Mouse (Mus musculus) frontal cortex, postnatal 36 days (tissue): ENCODE data around the gene Mtg2.

Source experiments
- DNase-seq, 2 experiments: peaks; one replicate each; pipeline ENCODE4 v3.0.0; 2022; ENCODE audit warnings: low spot score in 2 of 2

Mtg2 gene

DNA sequence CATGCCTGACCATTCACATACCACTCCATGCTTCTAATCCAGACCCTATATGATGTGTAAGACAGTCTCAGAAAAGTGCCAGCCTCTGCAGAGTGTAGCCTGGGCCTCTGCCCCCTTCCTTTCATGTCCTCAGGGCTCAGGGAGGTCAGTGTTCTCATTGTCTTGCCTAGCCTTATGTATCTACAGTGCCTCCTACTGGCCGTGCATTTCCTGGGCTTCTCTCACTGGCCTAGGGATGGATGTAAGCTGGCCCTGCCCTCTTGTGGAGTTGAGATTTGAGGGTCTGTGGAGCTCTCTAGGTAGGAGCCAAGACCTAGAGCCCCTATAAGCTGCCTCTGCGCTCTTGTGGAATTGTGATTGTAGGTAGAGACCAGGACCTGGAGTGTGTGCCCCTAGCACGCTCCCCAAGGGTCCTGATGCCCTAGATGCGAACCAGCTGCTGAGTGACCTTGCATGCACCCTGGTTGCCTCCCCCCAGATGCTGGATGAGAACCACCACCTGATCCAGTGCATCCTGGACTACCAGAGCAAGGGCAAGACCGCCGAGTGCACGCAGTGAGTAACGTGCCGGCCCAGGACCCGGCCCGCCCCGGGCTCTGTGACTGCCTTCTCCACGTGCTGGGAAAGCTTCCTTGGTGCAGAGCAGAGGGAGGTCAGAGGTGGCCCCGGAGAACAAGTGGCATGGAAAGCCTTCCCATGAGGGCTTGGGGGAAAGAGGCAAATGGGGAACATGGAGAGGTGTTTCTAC, 18.2 kb upstream of the Mtg2 start:
- no peak for DNase-seq

DNA sequence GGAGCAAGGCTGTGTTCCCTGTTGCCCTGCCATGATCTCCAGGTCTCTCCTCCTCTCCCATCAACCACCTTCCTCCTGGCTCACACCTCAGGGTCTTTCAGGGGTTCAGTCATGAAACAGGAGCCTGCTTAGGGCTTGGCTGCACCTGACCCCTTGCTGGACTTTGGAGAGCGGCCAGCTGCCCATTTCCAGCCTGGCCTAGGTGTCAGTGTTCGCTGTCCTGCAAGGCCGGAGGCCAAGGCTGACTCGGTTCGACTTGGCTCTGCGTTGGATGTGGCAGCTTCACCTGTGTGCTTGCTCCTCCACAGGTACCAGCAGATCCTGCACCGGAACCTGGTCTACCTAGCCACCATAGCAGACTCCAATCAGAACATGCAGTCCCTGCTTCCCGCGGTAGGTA, 17.4 kb upstream of the Mtg2 start:
- DNase-seq = no peak

DNA sequence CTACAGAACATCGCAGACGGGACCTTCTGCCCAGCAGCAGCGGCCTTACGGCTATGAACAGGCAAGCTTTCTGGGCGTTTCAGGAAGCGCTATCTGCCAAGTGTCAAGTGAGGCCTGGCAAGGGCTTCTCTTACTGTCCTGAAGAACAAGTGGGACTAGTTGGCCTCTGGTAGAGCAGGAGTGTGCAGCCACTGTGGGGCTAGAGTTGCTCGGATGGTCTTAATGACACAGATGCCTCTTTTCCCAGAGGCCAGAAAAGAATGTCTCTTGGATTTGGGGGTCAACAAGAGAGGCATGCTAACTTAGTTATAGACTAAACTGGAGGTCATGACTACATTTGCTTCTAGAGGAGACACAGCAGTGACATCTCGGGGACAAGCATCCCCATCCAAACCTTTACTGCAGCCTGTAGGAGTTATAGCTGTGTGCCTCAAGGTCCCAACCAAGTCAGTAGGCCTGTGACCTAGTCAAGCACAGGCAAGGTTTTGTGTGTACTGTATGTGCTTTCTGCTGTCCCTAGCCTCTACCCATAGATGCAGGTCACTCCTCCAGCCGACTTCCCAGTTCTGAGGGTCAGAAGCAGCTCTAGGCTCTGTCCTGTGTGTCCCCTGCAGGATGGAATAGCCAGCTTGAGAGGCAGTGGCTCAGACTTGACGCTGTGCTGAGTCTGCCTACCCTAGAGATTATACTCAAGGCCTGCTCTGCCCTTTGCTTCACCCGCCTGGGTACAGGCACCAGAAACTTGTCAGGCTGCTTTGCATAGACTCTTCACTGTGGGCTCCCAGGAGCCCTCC, 6.9 kb upstream of the Mtg2 start:
- no peak for DNase-seq

DNA sequence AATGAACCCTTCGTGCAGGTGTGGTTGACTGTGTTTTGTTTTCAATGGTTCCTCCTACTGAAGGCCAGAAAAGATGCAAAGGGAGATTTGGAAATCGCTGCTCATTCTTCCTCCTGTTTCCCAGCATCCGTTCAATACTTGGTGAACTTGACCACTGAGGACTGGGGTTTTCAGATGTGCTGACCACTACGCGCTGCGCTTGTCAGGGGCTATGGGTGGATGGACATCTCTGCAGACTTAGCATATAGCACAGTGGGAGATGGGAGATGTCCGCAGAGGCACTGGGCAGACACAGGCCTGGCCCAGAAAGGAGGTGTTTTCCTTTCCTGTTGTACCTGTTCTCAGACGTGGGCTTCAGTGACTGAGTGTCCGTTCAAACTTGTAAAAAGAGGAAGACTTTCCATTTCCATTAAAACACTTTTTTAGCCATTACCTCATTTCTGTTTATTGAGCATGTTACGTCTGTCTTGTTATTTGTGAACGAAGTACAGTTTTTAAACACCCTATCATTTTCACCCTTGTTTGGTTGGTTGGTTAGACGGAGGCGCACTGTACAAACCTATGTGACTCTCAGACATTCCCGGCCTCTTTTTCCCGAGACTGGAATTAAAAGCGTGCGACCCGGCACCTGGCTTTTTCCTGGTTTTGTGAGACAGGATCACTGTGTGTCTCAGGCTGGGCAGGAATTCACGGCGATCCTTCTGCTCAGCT, 463 bp upstream of the Mtg2 start:
- no peak for DNase-seq

DNA sequence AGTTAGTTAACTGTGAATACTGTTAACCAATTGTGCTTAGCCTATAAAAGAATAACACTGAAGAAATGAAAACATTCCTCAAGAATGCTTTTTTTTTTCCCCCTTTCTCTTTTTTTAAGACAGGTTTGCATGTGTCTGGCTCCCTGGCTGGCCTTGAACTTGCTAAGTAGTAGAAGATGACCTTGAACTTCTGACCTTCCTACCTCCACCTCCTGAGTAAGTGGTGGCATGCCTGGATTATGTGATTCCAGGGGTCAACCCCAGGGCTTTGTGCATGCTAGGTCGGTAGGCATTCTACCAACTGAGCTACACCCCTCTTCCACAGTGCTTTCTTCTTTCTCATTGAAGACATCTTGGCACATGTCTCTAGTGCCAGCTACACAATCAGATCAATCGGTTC, 1.3 kb downstream of the Mtg2 start:
- no peak for DNase-seq

DNA sequence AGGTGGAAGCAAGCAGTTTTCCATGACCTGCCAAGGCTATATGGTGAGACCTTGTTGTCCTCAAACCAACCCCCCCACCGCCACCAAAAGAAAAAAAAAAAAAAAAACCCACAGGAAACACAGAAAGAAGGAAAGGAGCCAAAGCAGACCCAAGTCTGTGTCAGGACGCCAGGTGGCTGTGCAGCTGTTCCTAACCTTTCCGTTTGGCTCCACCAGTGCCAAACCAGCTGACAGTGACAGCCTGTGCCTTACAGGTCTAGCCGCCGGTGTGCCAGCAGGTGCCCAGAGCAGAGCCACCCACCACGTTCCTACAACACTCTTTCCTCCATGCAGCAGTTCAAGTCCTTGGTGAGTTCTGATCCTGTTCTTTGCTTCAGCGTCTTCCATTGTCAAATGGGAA, 2.5 kb downstream of the Mtg2 start:
- DNase-seq = no peak

DNA sequence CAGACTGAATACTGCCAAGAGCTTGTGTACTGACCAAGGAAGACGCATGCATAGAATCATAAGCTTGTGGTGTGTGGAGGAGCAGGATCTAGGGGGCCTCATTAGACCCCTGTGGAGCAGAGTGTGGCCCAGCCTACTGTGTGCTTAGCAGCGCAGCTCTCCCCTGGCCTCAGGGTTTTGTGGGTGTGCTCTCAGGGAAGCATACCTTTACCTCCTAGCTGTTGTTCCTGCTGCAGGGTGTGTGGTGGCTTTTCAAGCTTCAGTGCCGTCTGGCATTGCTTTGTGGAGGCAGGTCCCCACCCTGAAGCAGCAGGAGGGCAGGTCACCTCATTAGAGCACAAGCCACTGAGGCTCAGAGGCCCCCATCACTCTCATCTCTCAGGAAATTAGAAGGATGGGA, 7.2 kb downstream of the Mtg2 start:
- DNase-seq = no peak

DNA sequence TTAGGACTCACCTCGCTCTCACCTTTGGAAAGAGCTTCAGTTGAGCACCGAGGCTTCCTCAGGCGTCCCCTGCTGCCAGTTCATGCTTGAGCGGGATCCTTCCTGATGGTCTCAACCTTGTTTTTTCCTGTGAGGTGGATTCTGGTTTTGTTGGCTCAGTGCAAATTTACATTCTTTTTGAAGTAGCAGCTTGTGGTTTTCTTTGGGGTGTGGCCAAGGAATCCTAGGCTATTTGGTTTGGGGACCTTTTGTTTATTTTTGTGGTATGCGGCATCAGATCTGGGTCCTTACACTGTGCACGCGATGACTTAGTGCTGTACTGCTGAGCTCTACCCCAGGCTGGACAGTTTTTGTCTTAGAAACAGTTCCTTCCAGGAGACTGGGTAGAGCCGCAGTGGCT, 10.3 kb downstream of the Mtg2 start:
- no peak for DNase-seq

DNA sequence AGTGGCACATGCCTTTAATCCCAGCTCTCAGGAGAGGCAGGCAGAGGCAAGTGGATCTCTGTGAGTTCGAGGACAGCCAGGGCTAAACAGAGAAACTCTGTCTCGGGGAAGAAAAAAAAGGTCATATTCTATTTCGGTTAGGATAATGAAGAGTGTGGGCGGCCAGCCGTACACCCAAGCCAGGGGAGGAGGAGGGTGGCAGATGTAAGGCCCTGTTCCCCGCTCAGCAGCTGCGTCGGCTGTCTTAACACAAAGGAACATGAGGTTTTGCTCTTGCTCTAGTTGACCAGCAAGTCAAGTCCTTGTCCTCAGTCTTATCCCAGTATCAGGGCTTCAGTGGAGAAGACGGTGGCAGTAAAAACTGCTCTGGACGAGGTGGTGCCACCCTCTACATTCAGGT, 12.7 kb downstream of the Mtg2 start:
- no peak for DNase-seq

DNA sequence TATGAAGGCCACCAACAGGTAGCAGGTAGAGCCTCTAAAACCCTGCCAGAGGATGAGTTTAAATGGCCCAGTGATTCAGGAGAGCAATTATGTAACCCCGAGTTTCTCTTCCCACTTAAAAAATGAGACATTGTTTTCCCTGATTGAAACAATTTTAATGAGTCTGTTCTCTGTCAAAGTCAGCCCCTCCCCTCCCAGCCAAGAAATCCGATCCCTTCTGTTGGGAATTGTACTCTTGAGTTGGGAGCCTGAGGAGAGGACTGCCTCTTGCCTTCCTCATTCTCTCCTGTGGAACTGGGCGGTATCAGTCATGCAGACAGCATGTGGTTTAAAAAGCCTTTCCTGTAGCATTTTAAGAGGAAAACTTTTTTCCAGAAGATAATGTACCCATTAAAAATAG, 14.2 kb downstream of the Mtg2 start:
- DNase-seq = no peak

DNA sequence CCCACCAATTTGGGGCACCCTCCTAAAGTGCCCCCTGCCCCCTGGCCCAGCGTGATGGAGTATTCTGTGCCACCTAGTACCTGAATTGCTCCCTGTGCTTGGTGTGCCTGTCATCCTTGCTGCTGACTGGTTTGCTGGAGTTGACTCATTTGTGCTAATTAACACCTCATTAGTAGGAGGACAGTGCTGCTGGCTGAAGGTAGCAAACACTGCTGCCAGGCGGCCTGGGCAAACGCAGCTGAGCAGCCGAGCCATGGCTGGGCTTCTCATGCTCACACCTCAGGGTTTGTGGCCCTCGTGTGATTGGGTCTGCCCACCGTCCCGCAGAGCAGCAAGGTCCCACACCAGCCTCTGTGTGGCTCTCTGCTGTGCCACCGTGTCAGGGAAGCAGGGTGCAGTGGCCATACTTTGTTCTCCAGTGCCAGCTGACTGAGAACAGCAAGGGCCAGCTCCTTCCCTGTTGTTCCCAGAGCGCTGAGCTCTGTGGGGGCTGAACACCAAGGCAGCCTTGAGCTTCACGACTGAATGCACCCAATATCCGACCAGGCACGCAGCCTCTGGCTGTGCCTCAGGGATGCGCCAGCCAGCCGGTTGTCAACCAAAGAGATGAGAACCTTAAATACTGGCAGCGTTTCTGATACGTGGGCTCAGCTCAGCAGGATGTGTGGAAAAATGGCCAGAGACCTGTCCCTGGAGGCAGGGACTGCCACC, 15.7 kb downstream of the Mtg2 start:
- DNase-seq = no peak

DNA sequence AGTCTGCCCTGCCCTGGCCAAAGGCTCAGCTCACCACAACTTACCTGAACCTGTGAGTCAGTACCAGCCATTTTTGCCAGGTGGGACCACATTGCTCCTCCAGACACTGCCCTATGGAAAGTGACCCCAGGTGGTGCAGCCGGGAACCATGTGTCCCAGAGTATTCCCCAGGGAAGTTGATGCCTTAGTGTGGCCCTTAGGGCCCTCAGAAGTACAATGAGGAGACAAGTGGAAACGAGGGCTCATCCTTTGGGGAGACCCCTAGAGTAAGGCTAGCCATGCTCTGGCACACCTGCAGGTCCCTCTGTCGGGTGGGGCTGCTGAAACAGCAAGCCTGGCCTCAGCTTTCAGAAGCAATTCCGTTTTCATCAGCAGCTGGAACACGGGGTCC, 16.2 kb downstream of the Mtg2 start:
- no peak for DNase-seq

DNA sequence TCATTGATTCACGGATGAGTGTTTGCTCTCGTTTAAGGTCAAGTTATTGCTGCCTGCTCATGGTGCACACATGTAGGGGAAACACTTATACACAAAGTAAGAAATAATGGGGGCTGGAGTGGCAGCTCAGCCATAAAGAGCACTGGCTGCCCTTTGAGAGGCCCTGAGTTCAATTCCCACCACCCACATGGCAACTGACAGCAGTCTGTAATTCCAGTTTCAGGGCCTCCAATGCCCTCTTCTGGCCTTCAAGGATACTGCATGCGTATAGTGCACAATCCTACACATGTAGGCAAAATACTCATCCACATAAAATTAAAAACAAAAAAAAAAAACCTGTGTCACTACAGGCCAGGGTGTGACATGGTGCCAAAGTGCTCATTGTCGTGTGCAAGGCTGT, 17.1 kb downstream of the Mtg2 start:
- no peak for DNase-seq

DNA sequence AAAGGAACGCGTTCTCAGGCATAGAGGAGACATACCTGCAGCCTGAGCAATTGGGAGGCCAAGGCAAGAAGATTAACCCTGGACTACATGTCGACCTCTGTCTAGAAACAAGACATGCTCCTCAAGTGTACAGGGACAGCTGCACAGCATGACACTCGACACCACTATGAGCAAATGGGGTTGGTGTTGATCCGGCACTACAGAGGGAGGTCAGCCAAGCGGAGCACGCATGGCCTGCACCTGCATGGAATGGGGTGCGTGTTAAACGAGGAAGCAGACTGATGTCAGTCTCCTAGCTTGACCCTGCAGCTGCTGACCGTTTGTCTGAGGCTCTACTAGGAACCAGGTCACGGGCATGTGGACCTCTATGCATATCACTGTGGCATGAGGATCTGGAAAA, 19.9 kb downstream of the Mtg2 start:
- DNase-seq = no peak

DNA sequence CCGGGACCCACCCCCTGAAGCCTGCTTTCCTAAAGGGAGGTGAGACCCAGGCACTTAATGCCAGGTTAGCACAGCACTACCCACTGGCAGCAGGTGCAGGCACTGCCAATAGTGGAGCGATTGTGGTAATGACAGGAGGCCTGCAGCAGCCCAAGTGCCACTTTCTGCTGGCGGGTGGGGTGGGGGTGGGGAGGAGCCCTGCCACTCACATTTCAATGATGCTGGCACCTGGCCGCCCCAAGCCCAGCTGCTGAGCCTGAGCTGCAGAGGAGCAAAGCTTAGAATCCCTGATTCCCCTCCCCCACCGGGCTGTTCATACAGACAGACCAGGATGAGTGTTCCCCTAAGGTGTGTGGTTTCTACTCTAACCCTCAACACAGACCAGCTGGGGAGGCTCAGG, 25.3 kb downstream of the Mtg2 start:
- DNase-seq = no peak

DNA sequence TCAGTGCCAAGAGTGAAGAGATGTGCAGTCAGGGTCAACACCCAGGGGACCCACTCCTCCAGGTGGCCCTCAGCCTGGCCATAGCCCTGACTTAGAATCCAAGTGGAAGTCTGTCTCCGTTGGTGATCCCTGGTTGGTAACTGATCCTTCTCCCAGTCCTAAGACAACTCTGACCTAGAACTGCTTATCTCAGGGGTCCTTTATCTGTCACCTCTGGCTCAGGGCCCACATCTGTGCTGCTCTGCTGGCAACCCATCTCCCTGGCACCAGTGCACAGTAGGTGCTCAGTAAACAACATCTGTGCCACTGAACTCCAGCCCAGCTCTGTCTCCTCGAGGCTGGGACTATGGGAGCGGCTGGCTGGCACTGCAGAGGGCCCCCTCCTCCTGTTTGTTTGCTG, 27.2 kb downstream of the Mtg2 start:
- no peak for DNase-seq

DNA sequence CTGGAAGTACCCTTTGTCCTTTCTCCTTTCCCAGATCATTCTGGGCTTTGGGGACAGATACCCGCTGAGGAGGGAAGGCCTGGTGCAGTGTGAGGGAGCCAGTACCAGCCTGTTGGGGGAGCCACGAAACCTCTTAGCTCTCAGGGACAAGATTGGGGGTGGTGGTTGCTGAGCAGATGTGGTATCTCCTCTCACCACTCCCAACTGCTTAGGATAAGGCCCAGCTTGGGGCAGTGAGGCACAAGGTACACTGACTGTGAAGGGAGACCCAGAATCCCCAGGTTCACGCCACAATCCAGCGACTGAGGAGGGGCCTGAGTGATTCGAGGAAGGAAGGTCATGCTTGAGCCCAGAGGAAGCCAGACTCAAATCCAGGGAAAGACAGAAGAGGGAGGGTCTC, 27.8 kb downstream of the Mtg2 start:
- no peak for DNase-seq

DNA sequence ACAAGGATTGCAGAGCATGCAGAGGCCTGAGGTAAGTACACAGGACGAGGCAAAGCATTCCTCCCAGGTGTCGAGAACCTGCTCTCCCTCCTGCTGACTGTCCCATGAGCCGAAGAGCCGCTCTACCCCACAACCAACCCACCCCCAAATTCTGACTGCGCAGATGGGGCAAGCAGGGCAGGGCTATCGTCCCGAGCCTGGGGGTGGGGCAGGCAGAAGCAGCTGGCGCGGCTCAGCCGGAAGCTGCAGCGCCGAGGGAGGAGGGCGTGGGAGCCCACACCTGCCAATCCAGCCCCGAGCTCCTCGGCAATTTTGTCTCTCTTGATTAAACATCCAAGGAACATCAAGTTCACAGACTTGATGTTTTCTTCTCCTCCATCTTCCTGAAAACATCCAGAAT, 29.1 kb downstream of the Mtg2 start:
- no peak for DNase-seq

DNA sequence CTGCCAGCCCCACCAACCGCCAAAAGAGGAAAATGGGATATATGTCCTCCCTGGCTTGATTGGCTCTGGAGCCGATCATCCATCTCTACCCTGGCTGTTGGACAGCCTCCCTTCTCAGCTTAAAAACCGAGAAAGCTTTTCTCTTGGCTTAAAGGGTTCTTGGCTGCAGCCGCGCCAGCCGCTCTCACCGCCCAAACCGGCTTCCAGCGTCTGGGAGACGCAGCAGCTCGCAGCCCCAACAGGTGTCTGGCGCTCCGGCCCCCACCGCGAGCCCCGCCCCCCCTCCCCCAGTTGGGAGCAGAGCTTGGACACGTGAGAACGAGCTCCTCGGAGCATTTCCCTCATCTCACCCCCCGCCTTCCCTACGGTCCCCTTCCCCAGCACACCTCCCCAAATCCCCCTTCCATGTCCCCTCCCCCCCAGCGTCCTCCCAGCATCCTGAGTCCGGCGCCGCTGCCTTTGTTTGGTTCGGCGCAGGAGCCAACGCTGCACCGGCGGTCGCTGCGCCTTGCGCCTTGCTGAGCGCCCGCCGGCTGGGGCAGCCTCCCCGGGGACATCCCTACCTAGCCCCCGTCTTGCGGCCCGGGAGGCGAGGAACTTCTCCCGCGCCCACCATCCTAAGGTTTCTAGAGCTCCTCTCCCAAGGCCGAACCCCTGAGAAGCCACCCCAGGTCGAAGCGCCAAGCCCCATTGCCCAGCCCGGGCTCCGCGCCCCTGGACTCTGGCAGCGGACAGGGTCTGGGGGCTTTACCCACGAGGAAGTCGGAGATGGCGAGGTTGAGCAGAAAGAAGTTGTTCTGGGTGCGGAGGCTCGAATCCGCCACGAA, 33.0 kb downstream of the Mtg2 start:
- DNase-seq = no peak

DNA sequence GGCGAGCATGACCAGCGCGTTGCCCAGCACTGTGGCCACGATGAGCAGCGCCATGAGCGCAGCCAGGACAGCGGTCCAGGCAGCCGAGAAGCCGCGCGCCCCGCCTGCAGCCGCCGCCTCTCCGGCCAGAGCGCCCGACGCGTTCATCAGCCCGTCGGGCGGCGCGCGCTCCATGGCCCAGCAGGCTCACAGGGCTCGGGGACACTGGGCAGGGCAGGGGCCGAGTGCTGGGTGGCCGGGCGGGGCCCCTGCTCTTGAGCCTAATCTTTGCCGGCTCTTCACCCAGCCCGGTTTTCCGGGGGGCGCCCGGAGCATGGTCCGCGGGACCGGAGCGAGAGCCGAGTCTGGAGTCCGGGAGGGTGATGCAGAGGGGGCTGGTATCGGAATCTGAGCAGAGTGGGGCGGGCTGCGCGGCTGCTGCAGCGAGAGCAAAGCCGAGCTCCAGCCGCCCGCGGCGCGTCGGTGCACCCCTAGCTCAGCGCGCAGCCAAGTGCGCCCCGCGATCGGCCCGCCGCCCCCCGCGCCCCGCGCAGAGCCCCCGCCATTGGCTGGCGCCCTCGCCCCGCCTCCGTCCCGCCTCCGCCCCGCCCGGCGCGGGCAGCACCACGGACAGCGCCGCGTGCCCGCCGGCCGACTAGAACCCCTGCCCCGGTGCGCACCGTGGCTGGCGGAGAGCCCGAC, 33.7 kb downstream of the Mtg2 start, which contains the start of gene Hrh3:
Gene Hrh3, minus strand, starts transcription at position 511 of the 681 bp plus-strand sequence.
- peak in 1 of 2 experiments; percentile 59 for DNase-seq
